Mouse (Mus musculus) lung, postnatal 14 days (tissue): Measurements from ENCODE around the gene Sept6.
"Not testable (repeated sequence)": the region's sequence is repeated elsewhere in the genome, so short reads cannot be mapped to it uniquely, and the experiment has no call there.

Source experiments
- DNase-seq: peaks from one replicate; pipeline ENCODE4 v3.0.0; 2021

Sept6 gene

DNA sequence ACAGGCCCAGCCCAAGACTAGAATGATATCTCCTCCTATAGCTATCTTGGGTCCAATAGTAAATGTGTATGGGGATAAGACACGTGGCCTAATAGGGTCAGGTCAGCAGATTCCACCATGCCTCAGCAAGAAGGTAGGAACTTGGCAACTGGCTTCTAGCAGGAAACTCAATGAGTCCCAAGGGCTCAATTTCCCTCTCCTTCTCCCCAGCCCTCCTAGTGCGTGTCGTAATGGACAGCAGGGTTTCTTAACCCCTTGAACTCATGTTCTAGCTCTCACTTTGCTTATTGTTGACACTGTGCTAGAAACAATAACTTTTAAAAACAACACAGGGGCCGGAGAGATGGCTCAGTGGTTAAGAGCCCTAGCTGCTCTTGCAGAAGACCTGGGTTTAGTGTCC is 22.1 kb downstream of the Sept6 start:
- DNase-seq: no peak

DNA sequence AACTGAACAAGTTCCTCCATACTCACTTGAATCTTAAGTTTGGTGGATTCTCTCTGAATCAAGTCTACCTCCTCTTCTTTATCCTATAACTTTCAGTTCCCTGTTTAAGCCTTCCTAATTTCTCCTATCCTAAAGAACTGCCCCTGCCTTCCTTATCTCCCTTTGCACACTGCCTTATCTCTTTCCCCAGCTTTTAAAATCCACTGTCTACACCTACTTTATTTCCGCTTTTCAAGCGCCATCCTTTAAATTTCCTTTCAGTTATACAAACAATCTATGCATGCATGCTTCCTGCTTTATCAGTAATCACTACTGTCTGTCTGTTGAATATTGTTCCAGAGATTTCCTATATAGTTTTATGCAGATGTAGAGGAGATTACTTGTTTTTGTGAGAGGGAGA is 34.9 kb downstream of the Sept6 start:
- DNase-seq: no peak

DNA sequence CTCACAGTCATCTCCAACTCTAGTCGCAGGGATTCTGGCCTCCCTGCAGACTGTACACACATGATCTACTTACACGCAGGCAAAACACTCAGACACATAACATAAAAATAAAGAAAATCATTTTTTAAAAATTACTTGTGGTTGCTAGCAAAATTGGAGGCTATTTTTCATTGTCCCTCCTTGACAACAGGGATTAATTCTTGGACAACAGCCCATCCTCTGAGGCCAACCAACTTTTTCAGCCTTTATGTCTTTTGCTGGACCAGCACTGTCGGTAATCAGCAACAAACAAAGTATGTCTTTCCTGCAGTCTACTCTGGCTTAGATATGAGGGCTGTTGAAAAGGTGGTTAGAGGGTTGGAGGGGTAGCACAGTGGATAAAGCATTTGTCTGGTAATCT is 50.5 kb downstream of the Sept6 start:
- DNase-seq: no peak

DNA sequence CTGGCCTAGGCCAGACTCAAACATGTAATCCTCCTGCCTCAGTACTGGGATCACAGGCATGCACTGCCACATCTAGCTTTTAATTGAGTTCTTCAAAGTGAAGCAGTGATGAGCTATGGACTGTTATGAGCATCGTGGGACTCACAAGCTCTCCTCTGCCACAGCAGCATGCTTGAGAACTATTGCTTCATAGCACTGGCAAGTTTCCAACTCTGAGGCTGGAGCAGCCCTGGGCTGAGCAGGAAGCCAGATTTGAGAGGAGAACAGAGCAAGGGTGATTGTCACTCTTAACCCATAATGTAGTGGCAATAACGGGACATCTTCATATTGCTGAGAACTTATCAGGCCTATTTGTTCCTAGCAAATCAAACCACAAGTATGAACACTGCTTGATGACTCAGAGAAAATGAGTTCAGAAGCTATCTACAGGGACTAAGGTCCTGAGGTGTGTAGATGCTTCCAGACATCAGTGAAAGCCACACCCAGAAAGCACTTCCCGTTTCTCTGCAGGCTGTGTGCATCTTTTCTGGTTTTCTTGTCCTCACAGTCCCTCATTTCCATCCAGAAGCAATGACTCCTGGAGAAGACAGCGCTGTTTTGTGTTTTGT is 51.7 kb downstream of the Sept6 start:
- peak; percentile 67 for DNase-seq

DNA sequence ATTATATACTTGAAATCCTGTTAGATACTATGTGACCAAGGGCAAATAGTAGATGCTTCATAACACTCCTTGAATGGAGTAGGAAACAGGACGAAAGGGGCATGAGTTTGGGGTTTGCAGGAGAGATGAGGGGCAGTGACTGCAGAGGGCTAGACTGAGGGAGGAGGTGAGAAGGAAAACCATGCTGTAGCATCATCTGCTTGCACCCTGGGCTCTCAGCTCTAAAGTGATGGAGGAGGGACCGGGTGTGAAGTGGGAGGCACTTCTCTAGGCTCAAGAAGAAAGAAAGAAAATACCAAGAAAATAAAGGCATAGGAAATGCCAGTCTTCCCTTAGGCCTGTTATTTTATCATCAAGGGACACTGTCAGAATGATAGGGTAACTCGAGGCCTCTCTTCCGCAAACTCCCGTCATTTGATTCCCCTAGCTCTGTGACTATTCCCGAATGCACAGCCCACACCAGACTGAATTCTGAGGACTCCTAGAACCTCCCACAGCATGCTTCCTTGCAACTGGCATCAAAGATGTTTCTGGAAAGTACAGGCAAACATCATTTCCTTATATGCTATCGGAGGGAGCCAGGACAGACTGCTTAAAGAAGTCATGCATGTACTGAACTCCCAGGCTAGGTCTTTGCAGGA is 56.1 kb downstream of the Sept6 start:
- no peak for DNase-seq

DNA sequence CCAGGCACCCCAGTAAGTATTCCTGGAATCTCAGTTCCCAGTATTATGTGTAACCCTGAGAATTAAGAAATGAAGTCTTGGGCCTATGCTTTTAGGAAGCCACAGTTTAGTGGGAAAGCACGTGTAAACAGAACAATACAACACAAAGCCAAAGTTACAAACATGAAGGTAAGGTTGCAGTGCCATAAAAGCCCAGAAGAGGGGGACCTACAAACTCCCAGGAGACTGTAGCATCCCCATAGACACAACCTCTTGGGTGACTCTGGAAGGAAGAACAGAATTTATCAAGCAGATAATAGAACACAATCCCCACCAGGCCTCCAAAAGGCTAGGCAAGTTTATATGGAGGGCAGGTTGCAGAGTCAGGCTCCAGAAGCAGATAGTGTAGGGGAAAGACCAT is 61.0 kb downstream of the Sept6 start:
- DNase-seq: peak; percentile 9

DNA sequence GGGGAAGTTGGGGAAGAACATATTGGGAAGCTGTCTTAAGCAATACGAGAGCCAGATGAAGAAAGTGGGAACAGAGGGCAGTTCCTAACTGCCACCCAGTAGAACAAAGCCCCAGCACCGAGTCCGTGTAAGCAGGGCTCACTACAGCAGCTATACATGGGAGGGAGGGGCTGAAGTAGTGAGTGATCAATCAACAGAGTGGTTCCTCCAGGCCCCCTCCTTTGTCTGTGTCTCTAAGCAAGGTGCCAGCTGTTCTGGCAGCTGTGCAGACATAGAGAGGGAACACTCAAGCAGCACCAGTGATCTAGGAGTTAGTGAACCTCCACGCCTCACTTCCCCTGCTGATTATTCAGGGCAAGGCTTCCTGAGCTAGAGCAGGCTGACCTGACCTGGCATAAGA is 61.9 kb downstream of the Sept6 start:
- DNase-seq: no peak

DNA sequence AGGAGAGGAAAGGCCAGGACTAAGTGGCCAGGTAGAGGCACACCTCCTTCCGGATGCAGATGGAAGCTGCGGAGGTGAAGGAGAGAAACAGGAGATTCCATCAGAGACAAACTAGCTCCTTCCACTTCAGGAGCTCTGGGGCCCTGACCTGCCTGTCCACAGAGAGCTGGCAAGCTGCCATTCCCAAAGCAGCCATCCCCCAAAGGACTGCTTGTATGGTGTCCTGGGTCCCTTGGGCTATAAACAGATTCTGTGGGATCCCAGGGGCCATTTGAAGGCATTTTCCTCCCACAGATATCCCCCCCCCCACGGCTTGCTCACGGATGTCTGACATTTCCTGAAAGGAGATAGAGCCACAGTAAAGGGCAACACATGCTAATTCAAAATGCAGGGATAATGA is 62.8 kb downstream of the Sept6 start:
- no peak for DNase-seq

DNA sequence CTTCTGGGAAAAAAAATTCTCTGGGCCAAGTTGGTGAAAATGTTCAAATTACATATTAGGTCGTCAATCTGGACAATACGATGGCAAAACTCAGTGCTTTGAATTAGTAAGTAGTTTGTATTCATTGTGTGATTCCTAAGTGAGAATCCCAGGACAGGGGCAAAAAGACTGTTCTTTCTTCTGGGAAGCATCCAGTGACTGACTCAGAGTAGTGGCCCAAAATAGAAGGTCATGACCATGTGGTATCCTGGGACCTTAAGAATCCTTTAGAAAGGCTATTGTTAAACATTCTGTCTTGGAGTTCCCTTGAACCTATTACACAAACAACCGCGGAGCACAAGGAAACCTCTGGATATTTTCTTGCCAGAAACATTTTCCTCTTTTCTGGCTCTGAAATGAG is 70.2 kb downstream of the Sept6 start:
- no peak for DNase-seq

DNA sequence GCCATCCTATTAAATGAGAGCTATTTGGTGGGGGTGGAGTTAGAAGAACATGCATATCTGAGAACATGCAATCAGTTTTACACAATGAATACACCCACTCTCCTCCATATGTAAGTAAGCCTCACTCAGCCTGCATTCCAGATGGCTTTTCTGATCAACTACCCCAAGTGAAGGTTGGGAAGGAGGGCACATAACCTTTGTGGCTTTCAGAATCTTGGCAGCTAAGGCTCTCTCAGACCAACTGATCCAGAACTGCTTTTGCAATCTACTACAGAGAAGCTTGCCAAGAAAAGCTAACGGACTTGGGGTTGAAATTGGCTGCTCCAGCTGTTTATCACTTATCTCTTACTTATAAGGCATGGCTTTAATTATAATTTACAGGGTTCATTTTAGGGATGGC is 73.8 kb downstream of the Sept6 start:
- no peak for DNase-seq

DNA sequence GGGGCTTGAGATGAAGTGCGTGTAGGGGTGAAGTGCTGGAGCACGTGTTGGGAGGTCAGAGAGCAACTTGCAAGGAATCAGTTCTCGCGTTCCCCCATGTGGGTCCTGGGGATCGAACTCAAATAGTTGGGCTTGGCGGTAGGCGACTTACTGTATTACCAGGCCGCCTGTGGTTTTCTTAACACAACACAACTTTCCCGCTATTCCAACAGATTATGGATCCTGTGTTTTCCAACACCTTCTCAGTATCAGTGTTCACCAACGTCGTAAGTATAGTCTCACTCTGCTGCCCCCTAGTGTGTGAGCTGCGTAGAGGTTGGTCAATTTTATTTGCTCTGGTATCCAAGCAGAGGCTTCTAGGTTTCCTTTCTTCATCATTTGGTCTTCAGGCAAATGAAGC is 80.3 kb downstream of the Sept6 start:
- peak; percentile 64 for DNase-seq

DNA sequence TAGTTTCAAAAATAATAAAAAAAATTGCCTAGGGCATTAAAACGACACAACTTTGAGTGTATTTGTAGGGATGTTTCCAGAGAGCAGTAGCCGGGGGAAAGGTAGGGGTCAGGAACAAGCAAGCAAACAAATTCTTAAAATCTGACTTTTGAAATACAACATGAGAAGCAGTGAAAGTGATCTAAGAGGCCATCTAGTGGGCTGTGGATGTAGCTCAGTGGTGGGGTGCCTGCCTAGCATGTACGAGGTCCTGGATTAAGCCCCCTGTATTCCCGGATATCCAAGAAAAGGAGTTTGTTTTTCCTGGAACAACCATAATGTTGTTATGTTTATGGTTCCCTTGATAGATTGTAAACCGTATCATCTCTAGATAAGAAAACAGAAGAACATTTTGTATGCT is 85.1 kb downstream of the Sept6 start:
- DNase-seq: no peak

DNA sequence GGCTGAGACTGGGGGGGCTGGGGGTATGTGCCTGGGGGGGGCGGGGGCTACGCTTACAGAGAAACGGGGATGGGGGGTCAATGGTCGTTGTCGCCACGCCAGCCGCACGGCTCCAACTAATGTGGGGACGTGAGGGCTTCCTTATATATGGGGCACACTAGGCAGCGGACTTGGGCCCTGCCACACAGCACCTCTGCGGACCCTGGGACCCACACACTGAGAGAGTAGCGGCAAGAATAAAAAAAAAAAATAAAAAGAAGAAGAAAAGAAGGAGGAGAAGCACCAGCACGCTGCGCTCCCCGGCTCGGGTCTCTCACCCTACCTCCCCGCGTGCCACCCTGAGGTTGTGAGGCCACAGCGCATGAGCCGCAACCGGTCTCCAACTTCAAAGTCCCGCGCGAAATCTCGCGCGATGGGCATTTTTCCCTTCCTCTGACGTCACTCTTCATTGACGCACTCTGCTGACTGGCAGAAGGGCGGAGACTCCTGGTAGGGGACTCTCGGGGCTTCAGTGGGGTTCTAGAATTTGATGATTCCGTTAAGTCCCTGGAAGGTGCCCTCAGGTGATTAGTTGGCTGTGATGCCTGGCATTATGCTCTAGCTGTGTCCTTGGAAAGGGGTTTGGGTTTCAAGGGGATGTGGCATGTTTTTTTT is 88.4 kb downstream of the Sept6 start:
- peak; percentile 92 for DNase-seq

DNA sequence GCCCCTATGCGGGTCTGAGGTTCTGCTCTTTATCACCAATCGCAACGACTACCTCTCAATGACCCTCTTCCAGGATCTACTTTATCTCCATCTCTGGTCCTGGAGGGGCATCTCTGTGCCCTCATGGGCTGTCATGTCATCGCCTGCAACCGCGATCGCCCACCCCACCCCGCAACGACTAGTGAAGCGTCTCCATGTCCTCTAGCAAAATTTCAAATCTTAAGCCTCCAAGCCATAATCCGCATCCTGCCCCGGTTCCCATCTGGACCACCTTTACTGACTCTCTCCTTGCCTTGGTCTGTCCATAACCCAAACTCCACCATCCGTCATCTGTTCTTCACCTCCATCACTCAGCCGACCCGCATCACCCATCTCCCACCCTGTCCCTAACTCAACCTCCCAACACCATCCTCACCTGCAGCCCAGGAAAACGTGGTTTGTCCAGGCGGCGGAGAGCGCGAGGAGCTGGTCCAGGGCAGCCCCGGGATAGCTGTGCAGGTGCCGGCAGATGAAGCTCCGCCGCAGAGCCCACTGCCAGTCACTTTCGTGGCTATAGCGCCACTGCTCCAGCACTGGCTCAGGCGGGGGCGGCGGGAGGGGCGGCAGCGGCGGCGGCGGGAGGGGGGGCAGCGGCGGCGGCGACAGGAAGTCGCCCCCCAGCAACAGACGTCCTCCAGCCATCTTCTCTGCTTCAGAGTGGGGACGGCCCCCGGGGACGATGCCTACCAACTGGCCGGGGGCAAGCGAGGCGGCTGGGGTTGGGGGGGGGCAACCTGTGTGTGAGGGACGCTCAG is 89.1 kb downstream of the Sept6 start, which contains the start of gene Nkrf:
Nkrf (minus strand) TSS at position 579 of the 794 bp plus-strand sequence.
- peak; percentile 8 for DNase-seq

DNA sequence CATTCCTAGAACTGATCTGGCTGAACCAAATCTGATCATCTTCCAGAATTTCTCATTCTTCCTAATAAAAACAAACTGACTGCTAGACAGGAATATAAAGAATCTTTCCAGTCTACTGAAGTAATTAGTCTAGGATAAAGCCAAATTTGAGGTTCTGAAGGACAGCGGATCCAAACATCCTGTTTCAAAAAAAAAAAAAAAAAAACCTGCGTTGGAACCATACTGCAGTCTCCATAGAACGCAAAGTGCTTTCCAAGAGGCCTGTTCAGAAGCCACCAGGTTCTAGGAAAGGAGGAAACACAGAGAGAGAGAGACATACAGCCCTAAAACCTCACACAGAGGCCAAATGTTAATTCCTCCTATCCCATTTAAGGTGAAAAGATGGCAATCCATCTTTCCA is 89.9 kb downstream of the Sept6 start:
- no peak for DNase-seq

DNA sequence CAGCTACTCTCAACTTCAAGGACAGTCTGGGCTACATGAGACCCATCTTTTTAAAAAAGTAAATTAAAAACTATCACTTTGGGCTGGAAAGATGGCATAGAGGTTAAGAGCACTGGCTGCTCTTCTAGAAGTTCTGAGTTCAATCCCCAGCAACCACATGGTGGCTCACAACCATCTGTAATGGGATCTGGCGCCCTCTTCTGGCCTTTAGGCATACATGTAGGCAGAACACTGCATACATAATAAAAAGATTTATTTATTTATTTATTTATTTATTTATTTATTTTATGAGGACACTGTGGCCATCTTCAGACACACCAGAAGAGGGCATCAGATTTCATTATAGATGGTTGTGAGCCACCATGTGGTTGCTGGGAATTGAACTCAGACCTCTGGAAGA is 92.7 kb downstream of the Sept6 start:
- not testable (repeated sequence) for DNase-seq

DNA sequence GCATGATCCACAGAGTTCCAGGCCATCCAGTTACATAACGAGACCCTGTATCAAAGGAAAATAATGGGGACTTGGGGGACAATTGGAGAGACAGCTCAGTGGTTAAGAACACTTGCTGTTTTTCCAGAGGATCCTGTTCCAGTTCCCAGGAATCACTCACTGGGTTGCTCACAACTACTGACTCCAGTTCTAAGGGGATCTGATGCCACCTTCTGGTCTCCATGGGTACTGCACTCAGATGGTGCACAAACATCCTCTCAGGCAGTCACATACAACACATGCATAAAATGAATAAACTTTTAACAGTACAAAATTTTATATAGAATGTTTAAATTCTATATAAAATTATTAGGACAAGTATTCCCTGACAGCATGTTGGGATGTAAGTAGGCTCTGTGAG is 106.9 kb downstream of the Sept6 start:
- no peak for DNase-seq

DNA sequence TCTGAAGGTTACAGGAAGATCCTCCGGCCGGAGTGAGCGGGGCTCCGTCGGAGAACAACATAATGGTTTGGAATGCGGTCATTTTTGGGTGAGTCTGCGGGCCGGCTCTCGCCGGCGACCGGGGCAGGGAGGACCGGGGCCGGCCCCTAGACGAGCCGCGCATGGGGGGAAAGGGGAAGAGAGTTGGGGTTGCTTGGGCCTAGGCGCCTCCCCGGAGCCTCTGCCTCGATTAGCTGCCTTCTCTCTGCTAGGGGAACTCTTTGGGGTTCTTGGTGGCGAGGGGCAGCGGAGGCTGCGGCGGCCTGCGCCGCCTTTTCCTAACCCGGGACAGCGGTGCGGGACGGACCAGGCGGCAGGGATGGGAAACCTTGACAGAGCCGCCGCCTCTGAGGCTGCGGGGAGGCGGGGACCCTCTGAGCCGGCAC is 116.9 kb downstream of the Sept6 start:
- DNase-seq: peak; percentile 32

DNA sequence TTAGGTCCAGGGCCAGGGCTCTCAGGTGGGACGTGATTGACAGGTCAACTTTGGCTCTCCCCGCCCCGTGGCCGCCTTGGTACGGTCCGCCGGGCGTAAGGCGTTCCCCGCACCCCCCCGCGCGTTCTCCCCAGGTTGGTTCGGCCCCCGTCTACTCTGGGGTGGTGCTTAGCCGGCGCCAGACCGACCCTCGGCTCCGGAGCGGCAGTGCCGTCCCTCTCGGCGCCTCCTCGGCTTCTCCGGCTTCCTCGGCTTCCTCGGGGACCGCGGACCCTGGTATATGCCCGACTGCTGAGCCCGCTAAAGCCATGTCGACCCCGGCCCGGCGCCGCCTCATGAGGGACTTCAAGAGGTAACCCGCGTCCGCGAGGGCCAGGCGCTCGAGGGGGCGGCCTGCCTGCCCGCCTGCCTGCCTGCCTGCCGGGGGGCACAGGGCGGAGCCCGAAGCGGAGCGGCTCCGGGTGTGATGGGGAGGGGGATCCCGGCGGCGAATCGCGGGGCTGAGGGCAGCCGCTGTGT is 117.4 kb downstream of the Sept6 start:
- DNase-seq: peak; percentile 91

DNA sequence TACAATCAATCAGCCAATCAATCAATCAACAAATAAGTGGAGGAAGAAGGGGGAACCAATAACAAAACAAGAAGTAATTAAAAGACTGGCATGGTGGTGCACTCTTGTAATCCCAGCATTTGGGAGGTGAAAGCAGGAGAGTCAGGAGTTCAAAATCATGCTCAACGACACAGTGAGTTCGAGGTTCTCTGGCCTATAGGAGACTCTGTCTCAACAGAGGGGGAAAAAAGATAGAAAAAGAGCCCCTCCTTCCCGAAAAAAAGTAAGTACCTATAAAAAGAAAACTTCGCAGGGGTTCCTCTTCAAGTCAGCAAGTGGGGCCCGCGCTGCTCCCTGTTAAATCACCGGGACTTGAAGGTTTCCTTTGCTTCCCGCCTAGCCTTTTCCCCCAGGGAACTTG is 117.8 kb downstream of the Sept6 start, which contains the start of the genes Ube2a and C330007P06Rik:
Ube2a (plus strand) TSS at position 136 of the 400 bp plus-strand sequence.
C330007P06Rik (minus strand) TSS at position 347 of the 400 bp plus-strand sequence.
- DNase-seq: no peak

DNA sequence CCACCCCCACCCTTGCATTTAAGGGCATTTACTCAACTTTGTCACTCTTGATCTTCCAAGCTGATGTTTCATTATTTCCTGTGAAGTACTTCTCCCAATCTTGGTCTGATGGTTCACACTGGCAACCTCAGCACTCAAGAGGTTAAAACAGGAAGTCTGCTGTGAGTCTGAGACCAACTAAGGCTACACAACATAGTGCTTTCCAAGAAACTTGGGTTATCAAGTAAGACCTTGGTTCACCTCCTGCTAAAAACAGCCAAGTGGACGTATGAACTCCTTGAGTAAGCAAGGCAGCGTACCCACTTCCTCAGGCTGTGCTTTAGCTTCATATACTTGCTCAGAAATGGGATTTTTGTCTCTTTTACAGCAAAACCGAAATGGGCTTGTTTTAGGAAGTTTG is 121.2 kb downstream of the Sept6 start:
- no peak for DNase-seq

DNA sequence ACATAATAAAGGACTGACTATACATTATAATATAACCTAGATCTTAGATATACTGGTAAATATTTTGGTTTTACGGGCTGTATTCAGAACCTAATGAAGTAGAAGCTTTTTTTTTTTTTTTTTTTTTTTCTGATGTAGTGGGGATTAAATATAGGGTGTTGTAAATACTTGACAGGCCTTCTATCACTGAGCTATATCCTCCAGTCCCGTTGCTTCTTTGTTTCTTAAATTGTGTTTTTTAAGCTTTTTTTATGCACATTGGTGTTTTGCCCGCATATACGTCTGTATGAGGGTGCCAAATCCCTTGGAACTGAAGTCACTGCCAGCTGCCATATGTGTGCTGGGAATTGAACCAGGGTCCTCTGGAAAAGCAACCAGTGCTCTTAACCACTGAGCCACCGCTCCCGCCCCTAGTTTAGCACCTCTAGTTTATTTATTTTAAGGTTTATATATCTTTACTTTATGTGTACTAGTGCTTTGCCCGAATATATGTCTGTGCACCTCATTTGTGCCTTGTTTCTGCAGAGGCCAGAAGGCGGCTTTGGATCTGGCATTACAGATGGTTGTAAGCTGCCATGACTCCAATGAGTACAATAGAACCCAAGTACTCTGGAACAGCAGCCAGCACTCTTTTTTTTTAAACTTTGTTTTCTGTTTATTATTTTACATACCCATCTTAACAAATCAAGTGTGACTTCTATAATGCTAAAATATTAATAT is 126.8 kb downstream of the Sept6 start:
- no peak for DNase-seq
